Mouse (Mus musculus): ENCODE measurements around the gene Lgals3. TPM values are rescaled to one million over a fixed set of nuclear protein-coding genes. Genes with fewer than 3 reads are reported as not detected.

The Lgals3 gene
- total and polyA plus RNA-seq, 2 experiments = 7.2 to 7.9 TPM

- Histone ChIP-seq H3K27ac (replicated peaks; ENCODE audit: insufficient read depth, low read depth, low read length) (no peak overlapping the region), H3K9ac (ENCODE audit: low read depth, low read length) (no peak overlapping the region), H3K4me3 (ENCODE audit: insufficient read depth, low read depth, low read length) (no peak overlapping the region), H3K27me3 (ENCODE audit: control insufficient read depth, insufficient read depth, low read length) (no peaks in the 10 kb centered on the region), H3K79me2 (ENCODE audit: control insufficient read depth, insufficient read depth, low read length) (no peaks in the 10 kb centered on the region), H3K36me3 (ENCODE audit: control insufficient read depth, insufficient read depth, low read length) (no peaks in the 10 kb centered on the region), H3K4me1 (ENCODE audit: control insufficient read depth, insufficient read depth, low read length) (peaks cover 7% of the 10 kb centered on the region)
- TF ChIP-seq POLR2A (IDR thresholded peaks at IDR 0.05; ENCODE audit: extremely low read depth, insufficient read depth, low read length) (no peak), CTCF (IDR thresholded peaks at IDR 0.05; ENCODE audit: low read depth, low read length) (no peak)
- no peak for DNase-seq (ENCODE audit: extremely low read depth, low read depth, low spot score)
- WGBS = 83% methylated on average over 10 of the region's 10 CpGs
These were observed 15.3 kb upstream of the Lgals3 start for GRCm38 (mm10) chr14:47352272-47352671.

- 36% methylated on average over 4 of the region's 4 CpGs for WGBS
- Histone ChIP-seq H3K27me3 (ENCODE audit: control insufficient read depth, insufficient read depth, low read length) (no peaks in the 10 kb centered on the region), H3K36me3 (ENCODE audit: control insufficient read depth, insufficient read depth, low read length) (no peaks in the 10 kb centered on the region), H3K27ac (replicated peaks; ENCODE audit: insufficient read depth, low read depth, low read length) (no peak overlapping the region), H3K9ac (ENCODE audit: low read depth, low read length) (no peak overlapping the region), H3K79me2 (ENCODE audit: control insufficient read depth, insufficient read depth, low read length) (no peaks in the 10 kb centered on the region), H3K4me1 (ENCODE audit: control insufficient read depth, insufficient read depth, low read length) (peaks cover 7% of the 10 kb centered on the region), H3K4me3 (ENCODE audit: insufficient read depth, low read depth, low read length) (no peak overlapping the region)
- TF ChIP-seq POLR2A (IDR thresholded peaks at IDR 0.05; ENCODE audit: extremely low read depth, insufficient read depth, low read length) (no peak), CTCF (IDR thresholded peaks at IDR 0.05; ENCODE audit: low read depth, low read length) (no peak)
- DNase-seq (ENCODE audit: extremely low read depth, low read depth, low spot score) = peak; percentile 81
These were observed 14.3 kb upstream of the Lgals3 start for GRCm38 (mm10) chr14:47353240-47353639.

GRCm38 (mm10) chr14:47354111-47354577, 13.4 kb upstream of the Lgals3 start:
- peak; percentile 67 for DNase-seq (ENCODE audit: extremely low read depth, low read depth, low spot score)
- WGBS = 39% methylated on average over 8 of the region's 8 CpGs
- no peaks in the 10 kb centered on the region for H3K79me2 ChIP-seq (ENCODE audit: control insufficient read depth, insufficient read depth, low read length)
- no peak overlapping the region for H3K9ac ChIP-seq (ENCODE audit: low read depth, low read length)
- TF ChIP-seq POLR2A (IDR thresholded peaks at IDR 0.05; ENCODE audit: extremely low read depth, insufficient read depth, low read length) (no peak), CTCF (IDR thresholded peaks at IDR 0.05; ENCODE audit: low read depth, low read length) (peak; percentile 59)
- H3K4me1 ChIP-seq (ENCODE audit: control insufficient read depth, insufficient read depth, low read length) = peaks cover 7% of the 10 kb centered on the region
- H3K4me3 ChIP-seq (ENCODE audit: insufficient read depth, low read depth, low read length) = no peak overlapping the region
- H3K27me3 ChIP-seq (ENCODE audit: control insufficient read depth, insufficient read depth, low read length) = no peaks in the 10 kb centered on the region
- H3K36me3 ChIP-seq (ENCODE audit: control insufficient read depth, insufficient read depth, low read length) = no peaks in the 10 kb centered on the region
- 0 out of 2 replicates have a peak overlapping the region, but pooled peaks have one; percentile 15 for H3K27ac ChIP-seq (replicated peaks; ENCODE audit: insufficient read depth, low read depth, low read length)

- no peaks in the 10 kb centered on the region for H3K27me3 ChIP-seq (ENCODE audit: control insufficient read depth, insufficient read depth, low read length)
- TF ChIP-seq POLR2A (IDR thresholded peaks at IDR 0.05; ENCODE audit: extremely low read depth, insufficient read depth, low read length) (no peak), CTCF (IDR thresholded peaks at IDR 0.05; ENCODE audit: low read depth, low read length) (no peak)
- H3K4me3 ChIP-seq (ENCODE audit: insufficient read depth, low read depth, low read length) = no peak overlapping the region
- H3K36me3 ChIP-seq (ENCODE audit: control insufficient read depth, insufficient read depth, low read length) = no peaks in the 10 kb centered on the region
- peaks cover 7% of the 10 kb centered on the region for H3K4me1 ChIP-seq (ENCODE audit: control insufficient read depth, insufficient read depth, low read length)
- H3K27ac ChIP-seq (replicated peaks; ENCODE audit: insufficient read depth, low read depth, low read length) = no peak overlapping the region
- H3K79me2 ChIP-seq (ENCODE audit: control insufficient read depth, insufficient read depth, low read length) = no peaks in the 10 kb centered on the region
- DNase-seq (ENCODE audit: extremely low read depth, low read depth, low spot score) = no peak
- no peak overlapping the region for H3K9ac ChIP-seq (ENCODE audit: low read depth, low read length)
- WGBS = 73% methylated on average over 5 of the region's 5 CpGs
These were observed 12.6 kb upstream of the Lgals3 start for GRCm38 (mm10) chr14:47354948-47355347.

GRCm38 (mm10) chr14:47356622-47357021, 10.9 kb upstream of the Lgals3 start:
- DNase-seq (ENCODE audit: extremely low read depth, low read depth, low spot score) = no peak
- H3K27me3 ChIP-seq (ENCODE audit: control insufficient read depth, insufficient read depth, low read length) = no peaks in the 10 kb centered on the region
- H3K27ac ChIP-seq (replicated peaks; ENCODE audit: insufficient read depth, low read depth, low read length) = no peak overlapping the region
- H3K4me3 ChIP-seq (ENCODE audit: insufficient read depth, low read depth, low read length) = no peak overlapping the region
- H3K79me2 ChIP-seq (ENCODE audit: control insufficient read depth, insufficient read depth, low read length) = no peaks in the 10 kb centered on the region
- no peaks in the 10 kb centered on the region for H3K36me3 ChIP-seq (ENCODE audit: control insufficient read depth, insufficient read depth, low read length)
- TF ChIP-seq CTCF (IDR thresholded peaks at IDR 0.05; ENCODE audit: low read depth, low read length) (no peak), POLR2A (IDR thresholded peaks at IDR 0.05; ENCODE audit: extremely low read depth, insufficient read depth, low read length) (no peak)
- H3K9ac ChIP-seq (ENCODE audit: low read depth, low read length) = no peak overlapping the region
- peaks cover 7% of the 10 kb centered on the region for H3K4me1 ChIP-seq (ENCODE audit: control insufficient read depth, insufficient read depth, low read length)
- 83% methylated on average over 3 of the region's 3 CpGs for WGBS

GRCm38 (mm10) chr14:47359610-47360009, 7.9 kb upstream of the Lgals3 start:
- TF ChIP-seq CTCF (IDR thresholded peaks at IDR 0.05; ENCODE audit: low read depth, low read length) (no peak), POLR2A (IDR thresholded peaks at IDR 0.05; ENCODE audit: extremely low read depth, insufficient read depth, low read length) (no peak)
- Histone ChIP-seq H3K27me3 (ENCODE audit: control insufficient read depth, insufficient read depth, low read length) (no peaks in the 10 kb centered on the region), H3K4me3 (ENCODE audit: insufficient read depth, low read depth, low read length) (no peak overlapping the region), H3K4me1 (ENCODE audit: control insufficient read depth, insufficient read depth, low read length) (no peaks in the 10 kb centered on the region), H3K27ac (replicated peaks; ENCODE audit: insufficient read depth, low read depth, low read length) (no peak overlapping the region), H3K9ac (ENCODE audit: low read depth, low read length) (no peak overlapping the region), H3K36me3 (ENCODE audit: control insufficient read depth, insufficient read depth, low read length) (no peaks in the 10 kb centered on the region), H3K79me2 (ENCODE audit: control insufficient read depth, insufficient read depth, low read length) (no peaks in the 10 kb centered on the region)
- 47% methylated on average over 3 of the region's 3 CpGs for WGBS
- peak; percentile 20 for DNase-seq (ENCODE audit: extremely low read depth, low read depth, low spot score)
